Mouse (Mus musculus): ENCODE results near the gene Ehmt1.

Gene Ehmt1

GRCm38 (mm10) chr2:24912589-24912988, 6.8 kb downstream of the Ehmt1 start:
- no peak for DNase-seq (ENCODE audit: extremely low read depth, insufficient read length, low spot score)

GRCm38 (mm10) chr2:24912189-24912588, 7.2 kb downstream of the Ehmt1 start:
- DNase-seq (ENCODE audit: extremely low read depth, insufficient read length, low spot score): no peak

- DNase-seq (ENCODE audit: extremely low read depth, insufficient read length, low spot score): no peak
Observed at GRCm38 (mm10) chr2:24910481-24910880, 8.9 kb downstream of the Ehmt1 start.

GRCm38 (mm10) chr2:24905653-24906155, 13.7 kb downstream of the Ehmt1 start:
- DNase-seq (ENCODE audit: extremely low read depth, insufficient read length, low spot score): no peak

GRCm38 (mm10) chr2:24904823-24905652, 14.4 kb downstream of the Ehmt1 start:
- no peak for DNase-seq (ENCODE audit: extremely low read depth, insufficient read length, low spot score)

- no peak for DNase-seq (ENCODE audit: extremely low read depth, insufficient read length, low spot score)
Observed at GRCm38 (mm10) chr2:24902999-24903398, 16.4 kb downstream of the Ehmt1 start.

- DNase-seq (ENCODE audit: extremely low read depth, insufficient read length, low spot score): no peak
Observed at GRCm38 (mm10) chr2:24901055-24901454, 18.4 kb downstream of the Ehmt1 start.

GRCm38 (mm10) chr2:24899292-24899691, 20.1 kb downstream of the Ehmt1 start:
- no peak for DNase-seq (ENCODE audit: extremely low read depth, insufficient read length, low spot score)

GRCm38 (mm10) chr2:24896761-24897160, 22.7 kb downstream of the Ehmt1 start:
- no peak for DNase-seq (ENCODE audit: extremely low read depth, insufficient read length, low spot score)

GRCm38 (mm10) chr2:24894211-24894610, 25.2 kb downstream of the Ehmt1 start:
- no peak for DNase-seq (ENCODE audit: extremely low read depth, insufficient read length, low spot score)

GRCm38 (mm10) chr2:24892318-24892717, 27.1 kb downstream of the Ehmt1 start:
- DNase-seq (ENCODE audit: extremely low read depth, insufficient read length, low spot score): no peak

GRCm38 (mm10) chr2:24890541-24891447, 28.6 kb downstream of the Ehmt1 start:
- no peak for DNase-seq (ENCODE audit: extremely low read depth, insufficient read length, low spot score)

GRCm38 (mm10) chr2:24888895-24889294, 30.5 kb downstream of the Ehmt1 start:
- DNase-seq (ENCODE audit: extremely low read depth, insufficient read length, low spot score): no peak

- no peak for DNase-seq (ENCODE audit: extremely low read depth, insufficient read length, low spot score)
Observed at GRCm38 (mm10) chr2:24880686-24881085, 38.7 kb downstream of the Ehmt1 start.

GRCm38 (mm10) chr2:24870952-24871351, 48.5 kb downstream of the Ehmt1 start:
- no peak for DNase-seq (ENCODE audit: extremely low read depth, insufficient read length, low spot score)

GRCm38 (mm10) chr2:24863010-24863409, 56.4 kb downstream of the Ehmt1 start:
- no peak for DNase-seq (ENCODE audit: extremely low read depth, insufficient read length, low spot score)

GRCm38 (mm10) chr2:24852408-24852807, 67.0 kb downstream of the Ehmt1 start:
- no peak for DNase-seq (ENCODE audit: extremely low read depth, insufficient read length, low spot score)

- no peak for DNase-seq (ENCODE audit: extremely low read depth, insufficient read length, low spot score)
Observed at GRCm38 (mm10) chr2:24846557-24846956, 72.9 kb downstream of the Ehmt1 start.

GRCm38 (mm10) chr2:24845256-24845655, 74.2 kb downstream of the Ehmt1 start:
- no peak for DNase-seq (ENCODE audit: extremely low read depth, insufficient read length, low spot score)

GRCm38 (mm10) chr2:24830614-24831013, 88.8 kb downstream of the Ehmt1 start:
- no peak for DNase-seq (ENCODE audit: extremely low read depth, insufficient read length, low spot score)

GRCm38 (mm10) chr2:24809746-24810145, 109.7 kb downstream of the Ehmt1 start:
- DNase-seq (ENCODE audit: extremely low read depth, insufficient read length, low spot score): no peak

All from 3134 (cell line).